ENCODE assay signal across 22 mouse cellular contexts in genomic region chr12:10620541-10620940, GRCm38 (mm10).
DNase-seq lines count a peak whose midpoint lies in the region; ATAC-seq and TF ChIP-seq lines count a peak whose summit lies in the region.
"Had no signal": no experiment of that assay in that cellular context is flagged by ENCODE, and none has a peak within 500 bp of the region (broad histone marks: within the 10 kb centered on the region; RNA-seq: fewer than 3 reads in every experiment).

No protein-coding gene starts in this region.

- H3K27ac ChIP-seq in kidney, embryonic 15.5 days = no peak overlapping the region
- no peak overlapping the region for H3K27ac ChIP-seq in stomach, embryonic 14.5 days (ENCODE audit: low read length)
- no peak overlapping the region for H3K27ac ChIP-seq in stomach, postnatal 0 days (replicated peaks)
- H3K27ac ChIP-seq: embryonic facial prominence, embryonic 13.5 days; embryonic facial prominence, embryonic 15.5 days; forebrain, embryonic 10.5 days; forebrain, embryonic 12.5 days had no signal

- peak; percentile 66; the same call in 1 of the 2 replicates for ATAC-seq in kidney, embryonic 15.5 days (replicated peaks; ENCODE audit: low FRiP score)
- ATAC-seq in stomach, embryonic 14.5 days (ENCODE audit: insufficient number of reproducible peaks, insufficient read depth, low FRiP score, low read depth) = peak; percentile 49; the same call in 1 of the 2 replicates
- no peak for ATAC-seq in stomach, postnatal 0 days (ENCODE audit: low FRiP score, low TSS enrichment)
- ATAC-seq: forebrain, embryonic 14.5 days; forebrain, embryonic 16.5 days had no signal

- no peaks in the 10 kb centered on the region for H3K4me1 ChIP-seq in kidney, embryonic 15.5 days
- H3K4me1 ChIP-seq in stomach, embryonic 14.5 days (ENCODE audit: control insufficient read depth, insufficient read depth, low read length) = no peaks in the 10 kb centered on the region
- H3K4me1 ChIP-seq in stomach, postnatal 0 days (replicated peaks; ENCODE audit: control insufficient read depth, insufficient read depth) = no peaks in the 10 kb centered on the region
- H3K4me1 ChIP-seq: embryonic facial prominence, embryonic 13.5 days; embryonic facial prominence, embryonic 15.5 days; forebrain, embryonic 10.5 days; forebrain, embryonic 12.5 days had no signal

- H3K9me3 ChIP-seq in kidney, embryonic 15.5 days (replicated peaks) = no peaks in the 10 kb centered on the region
- no peaks in the 10 kb centered on the region for H3K9me3 ChIP-seq in stomach, embryonic 14.5 days (ENCODE audit: control insufficient read depth, low read depth, low read length)
- no peaks in the 10 kb centered on the region for H3K9me3 ChIP-seq in stomach, postnatal 0 days (ENCODE audit: control insufficient read depth, low read length)
- H3K9me3 ChIP-seq: embryonic facial prominence, embryonic 13.5 days; embryonic facial prominence, embryonic 15.5 days; forebrain, embryonic 10.5 days; forebrain, embryonic 12.5 days had no signal

- H3K4me3 ChIP-seq in kidney, embryonic 15.5 days (replicated peaks) = no peak overlapping the region
- no peak overlapping the region for H3K4me3 ChIP-seq in stomach, embryonic 14.5 days (ENCODE audit: low read depth, low read length)
- no peak overlapping the region for H3K4me3 ChIP-seq in stomach, postnatal 0 days (ENCODE audit: low read depth, low read length)
- H3K4me3 ChIP-seq: embryonic facial prominence, embryonic 13.5 days; embryonic facial prominence, embryonic 15.5 days; erythroblast, embryonic 14.5 days; forebrain, embryonic 10.5 days; forebrain, embryonic 12.5 days had no signal

- no peak for DNase-seq in kidney, postnatal 10 days
- no peak for DNase-seq in stomach, postnatal 0 days (ENCODE audit: low spot score)
- no peak for DNase-seq in heart, adult 11 months
- DNase-seq: adrenal gland, adult 2 months; adrenal gland, postnatal 10 days; adrenal gland, postnatal 25 days; cerebellum, adult 11 months; cerebellum, adult 18-20 months; cerebellum, adult 8-10 months; cerebellum, adult 9-11 months; cerebellum, postnatal 14 days; cerebellum, postnatal 36 days; embryo, embryonic 11 days had no signal

- no peak overlapping the region for H3K9ac ChIP-seq in kidney, embryonic 15.5 days
- H3K9ac ChIP-seq in stomach, embryonic 14.5 days (replicated peaks; ENCODE audit: low read depth, low read length) = no peak overlapping the region
- no peak overlapping the region for H3K9ac ChIP-seq in stomach, postnatal 0 days (ENCODE audit: low read length)
- H3K9ac ChIP-seq: embryonic facial prominence, embryonic 13.5 days; embryonic facial prominence, embryonic 15.5 days; forebrain, embryonic 12.5 days had no signal

- no peak for TF ChIP-seq EP300 in stomach, postnatal 0 days (optimal IDR thresholded peaks at IDR 0.05)

- 23% methylated on average over 3 of the region's 3 CpGs for WGBS in kidney, embryonic 15.5 days
- WGBS in stomach, embryonic 14.5 days = 22% methylated on average over 3 of the region's 3 CpGs
- WGBS in stomach, postnatal 0 days = 20% methylated on average over 3 of the region's 3 CpGs

- H3K4me2 ChIP-seq in kidney, embryonic 15.5 days = no peak overlapping the region
- no peak overlapping the region for H3K4me2 ChIP-seq in stomach, embryonic 14.5 days (replicated peaks; ENCODE audit: low read depth, low read length)
- no peak overlapping the region for H3K4me2 ChIP-seq in stomach, postnatal 0 days (replicated peaks; ENCODE audit: low read depth)
- H3K4me2 ChIP-seq: embryonic facial prominence, embryonic 13.5 days; embryonic facial prominence, embryonic 15.5 days; forebrain, embryonic 12.5 days had no signal

- TF ChIP-seq CTCF in stomach, postnatal 0 days (IDR thresholded peaks at IDR 0.05; ENCODE audit: low read depth) = no peak

- H3K27me3 ChIP-seq in kidney, embryonic 15.5 days = no peaks in the 10 kb centered on the region
- no peaks in the 10 kb centered on the region for H3K27me3 ChIP-seq in stomach, embryonic 14.5 days (ENCODE audit: control insufficient read depth, insufficient read depth, low read length)
- H3K27me3 ChIP-seq in stomach, postnatal 0 days (ENCODE audit: control insufficient read depth, insufficient read depth, low read length) = no peaks in the 10 kb centered on the region
- H3K27me3 ChIP-seq: embryonic facial prominence, embryonic 13.5 days; embryonic facial prominence, embryonic 15.5 days; forebrain, embryonic 12.5 days had no signal

- H3K36me3 ChIP-seq in kidney, embryonic 15.5 days = no peaks in the 10 kb centered on the region
- H3K36me3 ChIP-seq in stomach, embryonic 14.5 days (ENCODE audit: control insufficient read depth, insufficient read depth, low read length) = no peaks in the 10 kb centered on the region
- no peaks in the 10 kb centered on the region for H3K36me3 ChIP-seq in stomach, postnatal 0 days (ENCODE audit: control insufficient read depth, insufficient read depth, low read length)
- H3K36me3 ChIP-seq: embryonic facial prominence, embryonic 13.5 days; embryonic facial prominence, embryonic 15.5 days; forebrain, embryonic 10.5 days; forebrain, embryonic 12.5 days had no signal
